Mouse (Mus musculus) embryonic facial prominence, embryonic 10.5 days (tissue): Measurements from ENCODE around the gene Tnfaip3. TPM values are rescaled to one million over a fixed set of nuclear protein-coding genes. Genes with fewer than 3 reads are reported as not detected.

Experiments
- DNase-seq: peaks from one replicate; pipeline ENCODE4 v3.0.0-alpha.2; 2017; ENCODE audit warnings: low spot score
- H3K27ac ChIP-seq: fragments of 300-500 bp; sonication (generic); replicated peaks from 2 replicates; pipeline ENCODE4 v1.5.1; 2016; ENCODE audit warnings: mild to moderate bottlenecking
- H3K27me3 ChIP-seq: fragments of 300-500 bp; sonication (generic); replicated peaks from 2 replicates; pipeline ENCODE4 v1.6.1; 2016; ENCODE audit warnings: low read depth, mild to moderate bottlenecking; ENCODE audit not compliant: poor library complexity, severe bottlenecking
- H3K36me3 ChIP-seq: fragments of 300-500 bp; sonication (generic); replicated peaks from 2 replicates; pipeline ENCODE4 v1.6.1; 2016; ENCODE audit warnings: mild to moderate bottlenecking, moderate library complexity
- H3K4me1 ChIP-seq: fragments of 300-500 bp; sonication (generic); 2 replicates; pipeline ENCODE4 v1.6.1; 2016
- H3K4me3 ChIP-seq: fragments of 300-500 bp; sonication (generic); 2 replicates; pipeline ENCODE4 v1.5.1; 2016; ENCODE audit warnings: mild to moderate bottlenecking, moderate library complexity
- H3K9me3 ChIP-seq: fragments of 300-500 bp; sonication (generic); 2 replicates; pipeline ENCODE4 v1.6.1; 2016; ENCODE audit warnings: mild to moderate bottlenecking
- WGBS: fragments of 180-500 bp; shearing (Covaris S2); methylation state at CpG from one replicate; pipeline ENCODE4 v1.1.7; 2016; 5-methylcytosine and 5-hydroxymethylcytosine counted together
- polyA plus RNA-seq: library from polyadenylated mRNA; unstranded; fragments of >200 nt; fragmentation: Nextera tagmentation; extraction: Ambion mirVana; gene quantifications from 2 replicates; pipeline ENCODE4 v1.2.1, GENCODE M21; 2016

Tnfaip3 gene
- polyA plus RNA-seq, 1 experiment from 2014 or later = 1.4 TPM

- Histone ChIP-seq H3K27me3 (no peaks in the 10 kb centered on the region), H3K36me3 (no peaks in the 10 kb centered on the region), H3K9me3 (no peaks in the 10 kb centered on the region), H3K27ac (no peak overlapping the region), H3K4me3 (no peak overlapping the region), H3K4me1 (no peaks in the 10 kb centered on the region)
- WGBS = 94% methylated on average over 3 of the region's 3 CpGs
- DNase-seq = no peak
Observed at GRCm38 (mm10) chr10:19034764-19035163, 19.3 kb upstream of the Tnfaip3 start.

- Histone ChIP-seq H3K27ac (no peak overlapping the region), H3K36me3 (no peaks in the 10 kb centered on the region), H3K4me1 (no peaks in the 10 kb centered on the region), H3K9me3 (no peaks in the 10 kb centered on the region), H3K4me3 (no peak overlapping the region), H3K27me3 (no peaks in the 10 kb centered on the region)
- DNase-seq = no peak
- WGBS = 94% methylated on average over 1 of the region's 1 CpGs
Observed at GRCm38 (mm10) chr10:19033696-19034095, 18.2 kb upstream of the Tnfaip3 start.

DNA sequence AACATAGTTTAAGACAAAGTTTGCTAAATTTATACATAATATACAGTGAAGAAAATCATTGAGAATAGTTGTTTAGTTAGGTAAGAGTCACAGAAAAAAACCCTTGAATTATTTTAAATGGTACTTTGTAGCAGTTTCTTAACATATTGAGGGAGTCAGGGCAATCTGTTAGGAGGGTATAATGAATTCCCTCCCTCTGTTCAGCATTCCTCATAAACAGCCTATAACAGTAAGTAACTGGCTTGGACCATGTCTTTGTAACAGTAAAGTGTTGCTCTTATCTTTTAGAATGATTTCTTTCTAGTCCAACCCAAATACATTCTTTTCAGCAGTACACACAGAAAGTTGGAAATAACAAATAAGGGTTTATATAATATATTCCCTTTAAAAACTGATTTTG is 16.4 kb upstream of the Tnfaip3 start:
- no peak overlapping the region for H3K27ac ChIP-seq
- DNase-seq = no peak

GRCm38 (mm10) chr10:19030628-19031027 is 15.2 kb upstream of the Tnfaip3 start:
- no peak for DNase-seq
- Histone ChIP-seq H3K36me3 (no peaks in the 10 kb centered on the region), H3K4me1 (no peaks in the 10 kb centered on the region), H3K27me3 (no peaks in the 10 kb centered on the region), H3K27ac (no peak overlapping the region), H3K9me3 (no peaks in the 10 kb centered on the region), H3K4me3 (no peak overlapping the region)
- 81% methylated on average over 2 of the region's 2 CpGs for WGBS

More for the DNA sequence above, 16.4 kb upstream of the Tnfaip3 start:
- Histone ChIP-seq H3K36me3 (no peaks in the 10 kb centered on the region), H3K9me3 (no peaks in the 10 kb centered on the region), H3K27me3 (no peaks in the 10 kb centered on the region), H3K4me1 (no peaks in the 10 kb centered on the region), H3K4me3 (no peak overlapping the region)

DNA sequence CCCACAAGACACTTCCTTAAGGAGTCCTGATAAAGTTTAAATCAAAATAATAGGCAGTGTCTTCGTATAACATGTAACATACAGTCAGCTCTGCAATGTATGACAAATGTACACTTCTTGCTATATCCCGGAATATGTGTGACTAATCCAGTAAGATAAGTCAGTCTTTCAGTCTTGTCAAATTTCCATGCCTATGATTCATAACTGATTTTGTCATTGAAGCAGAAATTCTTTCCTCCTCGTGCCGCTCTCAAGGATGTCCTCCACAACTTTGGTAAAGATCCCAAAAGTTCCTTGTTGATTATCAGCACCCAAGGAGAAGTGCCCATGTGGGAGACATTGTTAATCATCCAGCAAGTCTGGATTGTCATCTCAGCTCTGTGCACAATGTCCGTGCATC is 11.3 kb upstream of the Tnfaip3 start:
- Histone ChIP-seq H3K27me3 (no peaks in the 10 kb centered on the region), H3K4me3 (no peak overlapping the region), H3K36me3 (no peaks in the 10 kb centered on the region), H3K27ac (no peak overlapping the region), H3K4me1 (no peaks in the 10 kb centered on the region), H3K9me3 (no peaks in the 10 kb centered on the region)
- 90% methylated on average over 5 of the region's 5 CpGs for WGBS
- no peak for DNase-seq

DNA sequence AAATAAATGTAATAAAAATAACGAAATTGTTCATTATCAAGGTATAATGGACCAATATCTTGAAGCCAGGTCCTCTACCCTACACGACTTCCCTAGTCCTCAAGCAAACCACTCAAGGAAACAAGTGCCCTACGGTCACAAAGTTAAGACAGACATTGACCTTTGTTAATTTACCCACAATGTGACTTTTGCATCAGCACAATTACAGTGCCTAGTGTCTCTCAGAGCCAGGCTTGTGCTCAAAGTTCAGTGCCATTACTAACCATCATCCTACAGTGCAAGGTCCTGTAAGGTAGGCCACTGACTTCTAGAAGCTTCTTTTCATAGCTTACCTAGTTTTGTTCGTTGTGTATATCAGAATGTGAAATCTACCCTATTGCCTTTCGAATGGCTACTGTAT is 8.9 kb upstream of the Tnfaip3 start:
- Histone ChIP-seq H3K27ac (no peak overlapping the region), H3K36me3 (no peaks in the 10 kb centered on the region), H3K27me3 (no peaks in the 10 kb centered on the region), H3K9me3 (no peaks in the 10 kb centered on the region), H3K4me3 (no peak overlapping the region), H3K4me1 (no peaks in the 10 kb centered on the region)
- WGBS = 89% methylated on average over 5 of the region's 5 CpGs
- DNase-seq = no peak

DNA sequence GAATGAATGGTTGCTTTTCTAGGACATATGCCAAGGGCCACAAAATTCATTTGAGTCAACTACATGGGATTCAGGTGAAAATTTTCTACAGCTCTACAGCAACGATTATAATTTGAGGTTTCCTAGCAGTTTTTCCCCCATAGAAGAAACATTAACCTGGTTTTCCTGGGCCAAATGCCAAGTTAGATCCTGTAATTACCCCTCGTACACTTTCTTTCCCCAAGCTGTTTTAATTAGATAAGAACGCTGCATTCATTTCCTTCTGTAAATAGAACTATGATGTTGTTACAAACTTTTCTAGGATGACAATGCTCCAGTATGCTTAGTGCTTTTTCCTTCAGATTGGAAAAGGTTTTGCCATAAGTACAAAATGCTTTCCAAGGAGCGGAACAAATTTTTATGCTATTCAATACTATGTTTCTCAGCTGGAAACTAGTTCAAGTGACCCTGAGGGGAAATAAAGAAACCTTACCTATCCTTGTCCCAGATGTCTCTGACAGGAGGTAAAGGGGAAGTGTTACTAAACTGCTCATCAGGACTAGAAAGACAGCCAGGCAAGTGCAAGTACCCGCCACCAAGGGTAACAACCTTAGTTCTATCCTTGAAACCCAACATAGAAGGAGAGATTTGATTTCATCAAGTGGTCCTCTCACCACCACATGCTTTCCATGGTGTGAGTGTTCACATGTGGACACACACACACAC is 8.3 kb upstream of the Tnfaip3 start:
- Histone ChIP-seq H3K27me3 (no peaks in the 10 kb centered on the region), H3K36me3 (no peaks in the 10 kb centered on the region), H3K27ac (no peak overlapping the region), H3K9me3 (no peaks in the 10 kb centered on the region), H3K4me3 (no peak overlapping the region), H3K4me1 (no peaks in the 10 kb centered on the region)
- 78% methylated on average over 5 of the region's 5 CpGs for WGBS
- DNase-seq = no peak

GRCm38 (mm10) chr10:19022272-19022671 is 6.8 kb upstream of the Tnfaip3 start:
- no peaks in the 10 kb centered on the region for H3K4me1 ChIP-seq
- H3K27ac ChIP-seq = no peak overlapping the region
- WGBS = 88% methylated on average over 1 of the region's 1 CpGs
- no peak for DNase-seq
- H3K27me3 ChIP-seq = peaks cover 4% of the 10 kb centered on the region; the same call in 1 of the 2 replicates
- H3K9me3 ChIP-seq = no peaks in the 10 kb centered on the region
- H3K36me3 ChIP-seq = no peaks in the 10 kb centered on the region
- no peak overlapping the region for H3K4me3 ChIP-seq

DNA sequence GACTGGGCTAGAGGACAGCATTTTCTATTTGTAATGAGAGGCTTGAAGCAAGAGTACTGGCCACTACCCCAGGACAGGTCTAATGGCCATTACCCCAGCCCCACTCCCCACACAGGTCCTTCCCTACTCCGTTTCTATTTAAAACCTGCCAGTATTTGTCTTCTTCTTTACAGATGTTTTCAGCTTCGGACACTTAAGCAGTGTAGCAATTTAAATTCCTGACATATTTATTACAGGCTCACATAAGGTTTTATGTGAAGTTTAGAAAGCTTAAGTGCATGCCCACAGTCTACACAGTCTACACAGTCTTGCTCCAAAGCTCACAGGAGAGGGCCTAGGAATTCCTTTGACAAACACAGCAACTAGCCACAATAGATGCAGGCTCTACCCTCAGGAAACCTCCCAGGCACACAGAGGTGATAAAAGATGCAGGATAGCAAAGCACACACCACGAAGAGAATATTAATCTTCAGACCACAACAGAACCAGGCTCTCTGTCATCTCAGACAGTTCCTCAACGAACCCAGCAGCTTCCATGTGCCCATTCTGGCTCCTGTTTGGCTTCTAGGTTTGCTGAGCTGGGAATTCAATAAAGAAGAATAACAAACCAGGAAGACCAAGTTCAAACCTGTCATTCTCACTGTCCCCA is 1.5 kb upstream of the Tnfaip3 start:
- Histone ChIP-seq H3K4me1 (peaks cover 16% of the 10 kb centered on the region), H3K36me3 (no peaks in the 10 kb centered on the region), H3K9me3 (no peaks in the 10 kb centered on the region), H3K27me3 (peaks cover 22% of the 10 kb centered on the region; the same call in 1 of the 2 replicates), H3K4me3 (no peak overlapping the region), H3K27ac (no peak overlapping the region)
- no peak for DNase-seq
- 71% methylated on average over 4 of the region's 4 CpGs for WGBS

DNA sequence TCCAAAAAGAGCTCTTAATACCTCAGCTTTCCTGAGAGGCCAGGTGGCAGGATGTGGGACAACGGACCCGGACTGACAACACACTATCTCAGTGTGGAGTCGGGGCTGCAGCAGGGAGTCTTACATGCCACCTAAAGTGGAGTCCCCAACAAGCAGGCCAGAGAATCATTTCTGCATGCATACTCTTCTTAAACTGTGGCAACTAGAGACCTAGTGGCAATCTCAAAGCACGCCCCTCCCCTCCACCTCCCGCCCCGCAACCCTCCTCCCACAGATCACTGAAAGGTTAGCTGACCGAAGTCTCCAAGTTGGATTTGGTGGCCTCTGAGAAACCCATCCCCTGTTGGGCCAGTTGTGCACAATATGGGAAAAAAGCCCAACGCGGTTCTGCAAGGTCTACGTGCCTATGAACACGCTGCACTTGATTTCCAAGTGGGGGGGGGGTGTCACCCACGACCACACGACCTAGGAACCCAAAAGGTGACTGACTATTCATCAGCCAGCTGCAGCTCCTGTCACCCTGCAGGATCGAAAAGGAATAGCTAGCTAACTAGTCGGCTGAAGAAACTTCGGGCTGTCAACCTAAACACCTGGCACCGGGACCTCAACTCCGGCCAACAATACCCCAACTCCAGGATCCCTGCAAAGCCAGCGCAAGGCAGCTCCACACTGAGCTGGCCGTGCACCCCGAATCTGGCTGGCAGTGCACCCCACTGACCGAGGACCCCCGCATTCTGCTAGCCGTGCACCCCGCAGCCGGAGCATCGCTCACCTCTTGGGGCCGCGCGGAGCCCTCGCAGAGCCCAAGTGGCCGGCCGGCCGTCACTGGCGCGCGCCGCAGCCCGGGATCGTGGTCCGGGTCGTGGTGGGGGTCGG is 838 bp downstream of the Tnfaip3 start:
- no peaks in the 10 kb centered on the region for H3K36me3 ChIP-seq
- peak overlapping the region; percentile 89 for H3K27ac ChIP-seq
- peak overlapping the region; percentile 80 for H3K4me3 ChIP-seq
- WGBS = 1% methylated on average over 43 of the region's 43 CpGs
- H3K27me3 ChIP-seq = peaks cover 22% of the 10 kb centered on the region; the same call in 1 of the 2 replicates
- H3K4me1 ChIP-seq = peaks cover 16% of the 10 kb centered on the region
- peak; percentile 63 for DNase-seq
- H3K9me3 ChIP-seq = no peaks in the 10 kb centered on the region

DNA sequence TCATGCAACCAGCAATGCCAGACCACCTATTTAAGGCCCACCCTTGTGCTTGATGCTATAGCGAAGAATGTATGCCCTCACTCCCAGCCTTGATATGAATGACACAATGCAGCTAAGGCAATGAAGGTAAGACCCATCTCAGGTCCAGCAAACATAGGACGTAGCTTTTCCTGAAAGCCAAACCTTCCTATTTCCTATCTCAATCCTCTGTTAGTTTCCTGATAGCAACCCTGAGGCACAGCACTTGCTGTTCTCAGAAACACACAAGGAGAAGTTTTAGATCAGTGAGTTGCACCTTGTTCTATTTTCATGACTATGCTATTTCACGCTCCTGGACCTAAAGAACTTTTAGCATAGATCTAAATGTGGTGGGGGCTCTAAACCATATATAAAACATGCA is 2.1 kb downstream of the Tnfaip3 start:
- WGBS = 90% methylated on average over 3 of the region's 3 CpGs
- no peak for DNase-seq
- H3K27ac ChIP-seq = no peak overlapping the region
- no peak overlapping the region for H3K4me3 ChIP-seq
- H3K4me1 ChIP-seq = peaks cover 16% of the 10 kb centered on the region
- no peaks in the 10 kb centered on the region for H3K36me3 ChIP-seq
- no peaks in the 10 kb centered on the region for H3K9me3 ChIP-seq
- H3K27me3 ChIP-seq = peaks cover 22% of the 10 kb centered on the region; the same call in 1 of the 2 replicates

- DNase-seq = no peak
- H3K27ac ChIP-seq = no peak overlapping the region
- no peaks in the 10 kb centered on the region for H3K36me3 ChIP-seq
- H3K27me3 ChIP-seq = peaks cover 21% of the 10 kb centered on the region; the same call in 1 of the 2 replicates
- no peak overlapping the region for H3K4me3 ChIP-seq
- 88% methylated on average over 3 of the region's 3 CpGs for WGBS
- H3K9me3 ChIP-seq = no peaks in the 10 kb centered on the region
- H3K4me1 ChIP-seq = peaks cover 16% of the 10 kb centered on the region
Observed at GRCm38 (mm10) chr10:19012616-19013015, 2.8 kb downstream of the Tnfaip3 start.
